Mouse (Mus musculus): ENCODE results near the gene Epha7. TPM values are rescaled to one million over a fixed set of nuclear protein-coding genes. Genes with fewer than 3 reads are reported as not detected.

The Epha7 gene
- polyA plus RNA-seq, 1 experiment from 2014 or later: 3.6 TPM

GRCm38 (mm10) chr4:28967584-28968315 lies 154.8 kb downstream of the Epha7 start:
- H3K9ac ChIP-seq (ENCODE audit: low read length): no peak overlapping the region
- H3K36me3 ChIP-seq (ENCODE audit: control insufficient read depth, insufficient read depth, low read length): no peaks in the 10 kb centered on the region
- no peak overlapping the region for H3K4me2 ChIP-seq (replicated peaks; ENCODE audit: low read depth)
- DNase-seq (ENCODE audit: low spot score): no peak
- no peak for TF ChIP-seq CTCF (IDR thresholded peaks at IDR 0.05; ENCODE audit: low read depth)
- TF ChIP-seq EP300 (optimal IDR thresholded peaks at IDR 0.05): no peak
- no peak overlapping the region for H3K27ac ChIP-seq (replicated peaks)
- WGBS: 56% methylated on average over 3 of the region's 3 CpGs
- H3K27me3 ChIP-seq (ENCODE audit: control insufficient read depth, insufficient read depth, low read length): no peaks in the 10 kb centered on the region
- H3K4me3 ChIP-seq (ENCODE audit: low read depth, low read length): no peak overlapping the region
- H3K4me1 ChIP-seq (replicated peaks; ENCODE audit: control insufficient read depth, insufficient read depth): no peaks in the 10 kb centered on the region
- H3K9me3 ChIP-seq (ENCODE audit: control insufficient read depth, low read length): no peaks in the 10 kb centered on the region
- no peak for ATAC-seq (ENCODE audit: low FRiP score, low TSS enrichment)

GRCm38 (mm10) chr4:28998462-28999286 lies 185.7 kb downstream of the Epha7 start:
- 33% methylated on average over 3 of the region's 3 CpGs for WGBS
- Histone ChIP-seq H3K9me3 (ENCODE audit: control insufficient read depth, low read length) (no peaks in the 10 kb centered on the region), H3K4me3 (ENCODE audit: low read depth, low read length) (no peak overlapping the region), H3K9ac (ENCODE audit: low read length) (no peak overlapping the region), H3K4me1 (replicated peaks; ENCODE audit: control insufficient read depth, insufficient read depth) (no peaks in the 10 kb centered on the region), H3K27me3 (ENCODE audit: control insufficient read depth, insufficient read depth, low read length) (no peaks in the 10 kb centered on the region), H3K27ac (replicated peaks) (no peak overlapping the region), H3K36me3 (ENCODE audit: control insufficient read depth, insufficient read depth, low read length) (no peaks in the 10 kb centered on the region), H3K4me2 (replicated peaks; ENCODE audit: low read depth) (no peak overlapping the region)
- no peak for ATAC-seq (ENCODE audit: low FRiP score, low TSS enrichment)
- no peak for DNase-seq (ENCODE audit: low spot score)
- TF ChIP-seq EP300 (optimal IDR thresholded peaks at IDR 0.05) (no peak), CTCF (IDR thresholded peaks at IDR 0.05; ENCODE audit: low read depth) (no peak)

- Histone ChIP-seq H3K4me2 (replicated peaks; ENCODE audit: low read depth) (no peak overlapping the region), H3K36me3 (ENCODE audit: control insufficient read depth, insufficient read depth, low read length) (no peaks in the 10 kb centered on the region), H3K4me3 (ENCODE audit: low read depth, low read length) (no peak overlapping the region), H3K9ac (ENCODE audit: low read length) (no peak overlapping the region), H3K9me3 (ENCODE audit: control insufficient read depth, low read length) (no peaks in the 10 kb centered on the region), H3K27ac (replicated peaks) (no peak overlapping the region), H3K4me1 (replicated peaks; ENCODE audit: control insufficient read depth, insufficient read depth) (no peaks in the 10 kb centered on the region), H3K27me3 (ENCODE audit: control insufficient read depth, insufficient read depth, low read length) (no peaks in the 10 kb centered on the region)
- DNase-seq (ENCODE audit: low spot score) (no peak), ATAC-seq (ENCODE audit: low FRiP score, low TSS enrichment) (no peak)
- 57% methylated on average over 2 of the region's 2 CpGs for WGBS
- TF ChIP-seq EP300 (optimal IDR thresholded peaks at IDR 0.05): no peak
- TF ChIP-seq CTCF (IDR thresholded peaks at IDR 0.05; ENCODE audit: low read depth): no peak
These were observed 186.3 kb downstream of the Epha7 start for GRCm38 (mm10) chr4:28999287-28999595.

- no peak for TF ChIP-seq CTCF (IDR thresholded peaks at IDR 0.05; ENCODE audit: low read depth)
- TF ChIP-seq EP300 (optimal IDR thresholded peaks at IDR 0.05): no peak
- no peaks in the 10 kb centered on the region for H3K9me3 ChIP-seq (ENCODE audit: control insufficient read depth, low read length)
These were observed 197.4 kb downstream of the Epha7 start for GRCm38 (mm10) chr4:29010333-29010732.

More at GRCm38 (mm10) chr4:29010333-29010732, 197.4 kb downstream of the Epha7 start:
- Histone ChIP-seq H3K4me1 (replicated peaks; ENCODE audit: control insufficient read depth, insufficient read depth) (no peaks in the 10 kb centered on the region), H3K27ac (replicated peaks) (no peak overlapping the region), H3K36me3 (ENCODE audit: control insufficient read depth, insufficient read depth, low read length) (no peaks in the 10 kb centered on the region), H3K4me3 (ENCODE audit: low read depth, low read length) (no peak overlapping the region), H3K27me3 (ENCODE audit: control insufficient read depth, insufficient read depth, low read length) (no peaks in the 10 kb centered on the region), H3K9ac (ENCODE audit: low read length) (no peak overlapping the region), H3K4me2 (replicated peaks; ENCODE audit: low read depth) (no peak overlapping the region)
- 90% methylated on average over 3 of the region's 3 CpGs for WGBS
- no peak for ATAC-seq (ENCODE audit: low FRiP score, low TSS enrichment)
- no peak for DNase-seq (ENCODE audit: low spot score)

Measured in stomach, postnatal 0 days (tissue).